Mouse (Mus musculus) CH12.LX (cell line): ENCODE data around the gene Nlgn1.

ENCODE experiments used
- CHD2 ChIP-seq: IDR thresholded peaks from 2 replicates; pipeline ENCODE4 v1.6.1; 2011; ENCODE audit warnings: low read length, improper control_type of control experiment
- CTCF ChIP-seq, 2 experiments: IDR thresholded peaks in 1 of 2; conservative IDR thresholded peaks in 1 of 2; 2 replicates each; pipeline ENCODE4 v1.5.1; 2011 to 2012; ENCODE audit warnings: low read depth in 2 of 2, low read length in 2 of 2, improper control_type of control experiment in 1 of 2, inconsistent platforms in 1 of 2, mild to moderate bottlenecking in 1 of 2, moderate library complexity in 1 of 2
- EP300 ChIP-seq: IDR thresholded peaks from 2 replicates; pipeline ENCODE4 v1.6.1; 2011; ENCODE audit warnings: low read length, improper control_type of control experiment
- MAFK ChIP-seq: IDR thresholded peaks from 2 replicates; pipeline ENCODE4 v1.6.1; 2011; ENCODE audit warnings: low read length, improper control_type of control experiment; ENCODE audit not compliant: insufficient replicate concordance
- MAX ChIP-seq: IDR thresholded peaks from 2 replicates; pipeline ENCODE4 v1.6.1; 2011; ENCODE audit warnings: low read length, improper control_type of control experiment
- NELFE ChIP-seq: IDR thresholded peaks from 2 replicates; pipeline ENCODE4 v1.6.1; 2011; ENCODE audit warnings: low read depth, low read length, improper control_type of control experiment
- NRF1 ChIP-seq: IDR thresholded peaks from 2 replicates; pipeline ENCODE4 v1.6.1; 2014; ENCODE audit warnings: low read depth, mild to moderate bottlenecking, inconsistent platforms, low read length, improper control_type of control experiment, moderate library complexity
- POLR2A ChIP-seq: IDR thresholded peaks from 2 replicates; pipeline ENCODE4 v1.6.1; 2011; ENCODE audit warnings: low read depth, mild to moderate bottlenecking, improper control_type of control experiment, low read length
- ZNF384 ChIP-seq: IDR thresholded peaks from 2 replicates; pipeline ENCODE4 v1.6.1; 2012; ENCODE audit warnings: low read depth, low read length, improper control_type of control experiment, inconsistent platforms

DNA sequence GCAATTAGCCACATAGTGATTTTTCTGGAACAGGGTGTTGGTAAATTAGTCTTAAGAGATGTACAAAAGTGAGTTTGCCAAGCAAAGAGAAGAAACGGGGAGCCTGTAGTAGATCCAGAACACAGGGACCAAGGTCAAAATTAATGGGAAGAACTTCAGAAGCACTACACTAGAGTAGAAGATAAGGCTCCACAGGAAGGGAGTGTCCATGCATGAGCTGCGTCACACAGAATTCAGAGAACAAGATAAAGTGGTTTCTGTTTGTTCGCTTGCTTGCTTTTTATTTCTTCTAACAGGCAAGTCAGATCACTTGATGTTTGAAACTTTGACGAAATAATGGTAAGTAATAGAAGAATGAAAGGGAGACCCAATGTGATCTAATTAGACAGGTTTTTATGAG is 920.3 kb downstream of the Nlgn1 start:
- TF ChIP-seq POLR2A (no peak), CTCF (conservative IDR thresholded peaks at IDR 0.05 in 1 of 2, IDR thresholded peaks at IDR 0.05 in 1 of 2; ENCODE audit: low read depth in 2 of 2, low read length in 2 of 2) (no peak), NRF1 (no peak), MAX (no peak), MAFK (no peak), ZNF384 (no peak), CHD2 (no peak), EP300 (no peak), NELFE (no peak)
